Mouse (Mus musculus): ENCODE measurements at regions not wholly inside any gene's neighbourhood (a gene's known extent, or its start where the extent isn't known, plus 50 kb on each side); places are given as distances from the start of the nearest gene placed in this dataset.
A peak's percentile ranks its signal among the peaks of the same experiment; 100 is the strongest.

DNA sequence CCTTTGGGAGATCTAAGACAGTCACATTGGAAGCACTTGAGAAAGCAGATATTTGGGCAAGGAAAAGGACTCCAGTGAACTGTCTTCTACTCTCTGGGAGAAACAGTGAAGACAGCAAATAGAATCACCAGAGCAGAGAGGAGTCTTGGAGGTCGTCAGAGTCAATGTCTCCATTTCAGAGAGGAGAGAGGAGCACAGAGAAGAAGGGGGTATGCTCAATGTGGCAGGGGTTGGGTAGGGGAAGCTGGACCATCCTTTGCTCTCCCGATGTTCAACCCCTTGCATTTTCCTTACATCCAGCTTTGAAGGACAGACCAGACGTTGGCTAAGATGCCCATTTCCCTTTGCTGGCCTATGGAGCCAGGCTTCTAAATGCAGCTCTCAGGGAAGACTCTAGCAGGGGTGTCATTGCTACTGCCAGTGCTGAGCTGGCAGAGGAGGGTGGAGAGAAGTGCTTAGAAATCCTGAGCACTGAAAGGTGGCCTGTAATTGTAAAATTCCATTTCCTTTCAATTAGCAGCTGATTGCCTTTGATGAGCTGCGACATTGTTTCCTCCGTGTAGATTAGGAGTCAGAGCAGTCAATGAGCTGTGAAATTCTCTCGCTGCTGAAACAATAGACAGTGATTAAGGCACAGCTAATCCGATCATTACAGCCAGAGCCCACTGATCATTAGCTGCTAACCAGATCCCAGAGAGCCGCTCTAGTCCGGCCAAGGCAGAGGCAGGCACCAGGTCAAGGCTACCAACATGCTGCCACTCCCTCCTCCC is 449.7 kb downstream of the Insc start:
- Histone ChIP-seq H3K4me2 (replicated peaks; ENCODE audit: low read depth, low read length) (no peak overlapping the region), H3K4me3 (ENCODE audit: low read depth, low read length) (no peak overlapping the region), H3K4me1 (ENCODE audit: insufficient read depth, low read depth, low read length) (no peaks in the 10 kb centered on the region), H3K9ac (replicated peaks; ENCODE audit: low read depth) (no peak overlapping the region), H3K36me3 (ENCODE audit: insufficient read depth, low read length) (no peaks in the 10 kb centered on the region), H3K27me3 (replicated peaks; ENCODE audit: insufficient read depth, low read length) (no peaks in the 10 kb centered on the region), H3K27ac (ENCODE audit: low read length) (no peak overlapping the region), H3K9me3 (ENCODE audit: low read length) (no peaks in the 10 kb centered on the region)
- TF ChIP-seq CTCF (IDR thresholded peaks at IDR 0.05) (no peak), EP300 (IDR thresholded peaks at IDR 0.05) (no peak)
- WGBS, result 35% methylated on average over 9 of the region's 9 CpGs
- ATAC-seq, result no peak
- DNase-seq (ENCODE audit: low spot score), result no peak

DNA sequence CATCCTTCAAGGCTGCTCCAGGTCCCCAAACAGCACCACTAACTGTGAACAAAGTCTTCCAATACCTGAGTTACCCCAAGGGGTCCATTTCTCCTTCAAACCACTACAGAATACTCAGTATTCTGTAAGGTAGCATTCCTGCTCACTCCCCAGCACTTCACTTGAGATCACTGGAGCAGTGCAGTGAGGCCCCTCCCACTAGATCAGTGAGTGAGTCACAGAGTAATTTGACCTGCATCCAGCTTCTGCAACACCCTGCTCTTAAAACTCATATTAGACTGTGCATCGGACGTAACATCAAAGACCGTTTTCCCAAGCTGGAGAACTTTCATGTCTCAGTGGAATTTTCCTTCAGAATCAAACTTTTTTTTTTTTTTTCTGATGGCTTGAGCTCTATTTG is 461.4 kb downstream of the Insc start:
- Histone ChIP-seq H3K4me2 (replicated peaks; ENCODE audit: low read depth, low read length) (no peak overlapping the region), H3K9ac (replicated peaks; ENCODE audit: low read depth) (no peak overlapping the region), H3K4me3 (ENCODE audit: low read depth, low read length) (no peak overlapping the region), H3K27ac (ENCODE audit: low read length) (no peak overlapping the region), H3K4me1 (ENCODE audit: insufficient read depth, low read depth, low read length) (no peaks in the 10 kb centered on the region), H3K36me3 (ENCODE audit: insufficient read depth, low read length) (no peaks in the 10 kb centered on the region), H3K9me3 (ENCODE audit: low read length) (no peaks in the 10 kb centered on the region), H3K27me3 (replicated peaks; ENCODE audit: insufficient read depth, low read length) (no peaks in the 10 kb centered on the region)
- TF ChIP-seq EP300 (IDR thresholded peaks at IDR 0.05), result no peak
- TF ChIP-seq CTCF (IDR thresholded peaks at IDR 0.05), result no peak
- WGBS, result 29% methylated on average over 3 of the region's 3 CpGs
- DNase-seq (ENCODE audit: low spot score) (peak; percentile 92), ATAC-seq (peak; percentile 97)

DNA sequence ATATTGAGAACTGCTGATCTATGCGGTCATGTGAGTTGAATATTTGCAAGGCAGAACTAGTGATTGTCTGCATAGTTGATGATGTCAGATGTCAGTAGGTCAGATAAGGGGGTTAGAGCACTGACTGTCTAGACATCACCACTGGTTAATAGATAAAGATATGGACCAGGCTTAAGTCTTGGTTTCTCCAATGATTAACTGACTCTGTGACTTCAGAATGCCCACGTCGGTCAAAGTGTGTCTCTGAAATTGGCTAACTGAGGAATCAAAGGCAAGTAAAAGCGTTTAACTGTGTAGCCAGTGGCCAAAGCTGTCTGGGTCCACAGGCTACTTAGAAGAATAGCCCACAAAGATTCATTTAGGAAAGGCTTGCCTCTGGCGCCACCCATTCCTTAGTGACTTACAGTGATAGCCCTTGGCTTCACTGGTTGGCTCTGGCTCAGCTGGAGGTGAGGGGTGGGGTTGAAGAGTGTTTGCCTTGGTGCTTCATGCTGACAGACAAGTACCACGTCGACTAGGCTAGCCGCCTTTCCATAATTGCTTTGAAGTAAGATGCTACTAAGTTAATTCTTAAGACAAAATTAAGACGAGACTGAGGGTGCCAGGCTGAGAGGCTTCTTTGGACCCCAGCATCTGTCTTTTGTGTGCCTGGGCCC is 463.1 kb downstream of the Insc start:
- H3K36me3 ChIP-seq (ENCODE audit: insufficient read depth, low read length), result no peaks in the 10 kb centered on the region
- ATAC-seq (0 out of 2 replicates have a peak, but pooled peaks have one; percentile 36), DNase-seq (ENCODE audit: low spot score) (peak; percentile 50)
- H3K9ac ChIP-seq (replicated peaks; ENCODE audit: low read depth), result no peak overlapping the region
- WGBS, result 52% methylated on average over 9 of the region's 9 CpGs
- no peak for TF ChIP-seq EP300 (IDR thresholded peaks at IDR 0.05)
- TF ChIP-seq CTCF (IDR thresholded peaks at IDR 0.05), result no peak
- no peaks in the 10 kb centered on the region for H3K27me3 ChIP-seq (replicated peaks; ENCODE audit: insufficient read depth, low read length)
- H3K9me3 ChIP-seq (ENCODE audit: low read length), result no peaks in the 10 kb centered on the region
- H3K4me1 ChIP-seq (ENCODE audit: insufficient read depth, low read depth, low read length), result no peaks in the 10 kb centered on the region
- no peak overlapping the region for H3K4me3 ChIP-seq (ENCODE audit: low read depth, low read length)
- H3K27ac ChIP-seq (ENCODE audit: low read length), result no peak overlapping the region
- H3K4me2 ChIP-seq (replicated peaks; ENCODE audit: low read depth, low read length), result no peak overlapping the region

DNA sequence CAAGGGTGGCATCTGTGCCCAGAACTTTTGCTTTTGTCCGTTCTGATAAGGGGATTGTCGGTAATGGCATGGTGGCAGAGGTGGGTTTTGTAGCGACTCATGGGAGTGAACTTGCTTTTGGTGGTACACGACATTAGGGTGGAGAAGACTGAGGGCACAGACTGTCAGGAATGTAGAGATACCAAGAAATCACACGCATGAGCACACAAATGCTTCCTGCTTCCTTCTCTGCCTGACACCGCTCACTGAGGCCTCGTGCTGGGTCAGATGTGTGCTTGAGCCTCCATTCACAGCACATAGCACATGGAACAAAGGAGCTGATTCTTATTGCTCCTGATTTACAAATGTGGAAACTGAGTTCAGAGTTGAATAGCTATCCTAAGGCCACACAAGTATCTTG is 465.3 kb downstream of the Insc start:
- no peak overlapping the region for H3K4me3 ChIP-seq (ENCODE audit: low read depth, low read length)
- ATAC-seq (no peak), DNase-seq (ENCODE audit: low spot score) (no peak)
- no peak overlapping the region for H3K27ac ChIP-seq (ENCODE audit: low read length)
- H3K36me3 ChIP-seq (ENCODE audit: insufficient read depth, low read length), result no peaks in the 10 kb centered on the region
- H3K27me3 ChIP-seq (replicated peaks; ENCODE audit: insufficient read depth, low read length), result no peaks in the 10 kb centered on the region
- WGBS, result 55% methylated on average over 7 of the region's 7 CpGs
- no peaks in the 10 kb centered on the region for H3K4me1 ChIP-seq (ENCODE audit: insufficient read depth, low read depth, low read length)
- H3K9ac ChIP-seq (replicated peaks; ENCODE audit: low read depth), result no peak overlapping the region
- TF ChIP-seq CTCF (IDR thresholded peaks at IDR 0.05) (no peak), EP300 (IDR thresholded peaks at IDR 0.05) (no peak)
- H3K4me2 ChIP-seq (replicated peaks; ENCODE audit: low read depth, low read length), result no peak overlapping the region
- H3K9me3 ChIP-seq (ENCODE audit: low read length), result no peaks in the 10 kb centered on the region

DNA sequence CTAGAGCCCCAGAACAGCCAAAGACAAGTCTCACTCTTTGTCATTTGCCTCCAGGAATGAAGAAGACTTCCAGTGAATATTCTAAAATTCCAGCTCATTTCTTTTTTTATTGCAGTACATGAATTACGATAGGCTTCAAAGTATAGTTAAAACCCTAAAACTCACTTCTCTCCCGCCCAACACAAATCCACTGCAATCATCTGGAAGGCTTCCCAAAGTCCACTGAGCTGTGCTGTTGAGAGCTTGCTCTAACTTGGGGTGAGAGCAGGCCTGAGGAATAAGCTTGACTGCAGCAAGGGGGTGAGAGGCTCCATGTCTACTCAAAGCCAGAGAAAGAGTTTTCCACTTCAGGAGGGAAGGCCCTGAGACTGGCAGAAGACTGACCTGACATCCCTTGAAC is 466.5 kb downstream of the Insc start:
- Histone ChIP-seq H3K4me3 (ENCODE audit: low read depth, low read length) (no peak overlapping the region), H3K4me2 (replicated peaks; ENCODE audit: low read depth, low read length) (no peak overlapping the region), H3K36me3 (ENCODE audit: insufficient read depth, low read length) (no peaks in the 10 kb centered on the region), H3K27me3 (replicated peaks; ENCODE audit: insufficient read depth, low read length) (no peaks in the 10 kb centered on the region), H3K9me3 (ENCODE audit: low read length) (no peaks in the 10 kb centered on the region), H3K27ac (ENCODE audit: low read length) (no peak overlapping the region), H3K4me1 (ENCODE audit: insufficient read depth, low read depth, low read length) (no peaks in the 10 kb centered on the region), H3K9ac (replicated peaks; ENCODE audit: low read depth) (no peak overlapping the region)
- WGBS, result 72% methylated on average over 2 of the region's 2 CpGs
- no peak for TF ChIP-seq CTCF (IDR thresholded peaks at IDR 0.05)
- no peak for TF ChIP-seq EP300 (IDR thresholded peaks at IDR 0.05)
- ATAC-seq (no peak), DNase-seq (ENCODE audit: low spot score) (no peak)

DNA sequence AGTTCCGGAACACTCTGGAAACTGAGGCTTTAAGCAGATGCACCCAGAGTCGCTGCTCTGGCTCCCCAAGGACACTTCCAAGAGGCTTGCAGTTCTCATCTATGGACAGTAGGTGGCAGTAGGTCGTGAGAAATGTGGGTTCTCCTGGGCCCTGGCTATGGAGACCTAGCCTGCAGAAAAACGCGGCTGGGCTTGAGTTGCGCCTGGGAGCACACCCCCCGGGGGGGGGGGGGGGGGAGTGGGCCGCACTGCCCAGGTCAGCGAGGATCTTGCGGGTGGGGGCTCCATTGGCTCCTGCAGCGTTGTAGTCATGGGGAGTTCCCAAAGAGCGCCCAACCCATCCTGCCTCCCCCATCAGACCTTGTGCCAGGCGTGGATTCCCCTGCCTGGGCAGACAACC is 473.3 kb downstream of the Insc start:
- Histone ChIP-seq H3K27me3 (replicated peaks; ENCODE audit: insufficient read depth, low read length) (no peaks in the 10 kb centered on the region), H3K4me2 (replicated peaks; ENCODE audit: low read depth, low read length) (peak overlapping the region; percentile 50), H3K27ac (ENCODE audit: low read length) (no peak overlapping the region), H3K4me1 (ENCODE audit: insufficient read depth, low read depth, low read length) (peaks cover 3% of the 10 kb centered on the region; the same call in 1 of the 2 replicates), H3K36me3 (ENCODE audit: insufficient read depth, low read length) (no peaks in the 10 kb centered on the region), H3K4me3 (ENCODE audit: low read depth, low read length) (no peak overlapping the region), H3K9ac (replicated peaks; ENCODE audit: low read depth) (no peak overlapping the region), H3K9me3 (ENCODE audit: low read length) (no peaks in the 10 kb centered on the region)
- ATAC-seq (peak; percentile 97), DNase-seq (ENCODE audit: low spot score) (peak; percentile 90)
- TF ChIP-seq CTCF (IDR thresholded peaks at IDR 0.05) (peak; percentile 93), EP300 (IDR thresholded peaks at IDR 0.05) (no peak)
- under 1% methylated on average over 11 of the region's 13 CpGs for WGBS
